Mouse (Mus musculus) myocyte (in vitro differentiated cells): ENCODE data around the gene Cfap299.

Experiments used
- CEBPB ChIP-seq: IDR thresholded peaks from 2 replicates; pipeline ENCODE4 v1.6.1; 2011; ENCODE audit warnings: mild to moderate bottlenecking, moderate library complexity; ENCODE audit not compliant: poor library complexity, insufficient read depth, severe bottlenecking
- MAX ChIP-seq: IDR thresholded peaks from one replicate; pipeline ENCODE4 v1.6.1; 2011; ENCODE audit warnings: low read depth, mild to moderate bottlenecking, control low read depth
- MYOG ChIP-seq, 3 experiments: IDR thresholded peaks; one replicate each; pipeline ENCODE4 v1.6.1; 2011; ENCODE audit warnings: control low read depth in 2 of 3, low read depth in 2 of 3, mild to moderate bottlenecking in 2 of 3; ENCODE audit not compliant: insufficient read length in 2 of 3, control insufficient read depth in 1 of 3, insufficient read depth in 1 of 3
- POLR2A ChIP-seq: IDR thresholded peaks from one replicate; pipeline ENCODE4 v1.6.1; 2011; ENCODE audit warnings: low read depth, mild to moderate bottlenecking, control low read depth, moderate library complexity; ENCODE audit not compliant: insufficient read length
- POLR2AphosphoS2 ChIP-seq: IDR thresholded peaks from one replicate; pipeline ENCODE4 v1.6.1; 2011; ENCODE audit warnings: low read depth, control low read depth; ENCODE audit not compliant: insufficient read length

GRCm38 (mm10) chr5:98568481-98568880, 239.4 kb downstream of the Cfap299 start:
- no peak for TF ChIP-seq POLR2A
- TF ChIP-seq CEBPB: no peak
- TF ChIP-seq MAX: no peak
- no peak for TF ChIP-seq POLR2AphosphoS2
- TF ChIP-seq MYOG (IDR thresholded peaks at IDR 0.05; ENCODE audit: control insufficient read depth in 1 of 3, insufficient read depth in 1 of 3, insufficient read length in 2 of 3, low read depth in 2 of 3): no peak
